Mouse (Mus musculus): ENCODE results near the gene Myt1.

GRCm38 (mm10) chr2:181766672-181767557 lies 3.8 kb downstream of the Myt1 start:
- TF ChIP-seq CTCF (conservative IDR thresholded peaks at IDR 0.05; ENCODE audit: insufficient read depth, insufficient read length, low read depth, low read length) (no peak), POLR2A (IDR thresholded peaks at IDR 0.05; ENCODE audit: low read depth, low read length) (no peak)
